ENCODE assay signal across 8 mouse cellular contexts in the genomic region with DNA sequence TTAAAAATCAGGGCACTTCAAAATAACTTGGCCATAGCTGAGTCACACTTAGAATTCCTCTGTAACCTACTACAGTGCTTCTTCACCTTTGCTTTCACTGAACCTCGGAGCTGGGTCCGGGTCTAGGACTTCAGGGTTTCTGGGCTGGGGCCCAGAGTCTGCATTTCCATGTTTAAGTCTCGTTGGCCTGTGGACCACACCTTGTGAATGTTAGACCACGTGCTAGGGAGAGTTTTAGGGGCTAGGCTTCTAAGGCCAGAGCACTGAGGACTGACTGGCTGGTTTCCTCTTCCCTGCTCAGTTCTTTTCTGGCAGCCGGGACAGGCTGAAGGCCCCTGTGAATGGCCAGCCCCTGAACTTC. TPM values are rescaled to one million over a fixed set of nuclear protein-coding genes. Genes with fewer than 3 reads are reported as not detected.
DNase-seq lines count a peak whose midpoint lies in the region; ATAC-seq and TF ChIP-seq lines count a peak whose summit lies in the region.

No protein-coding gene starts in this region.

- 19% methylated on average over 5 of the region's 5 CpGs for WGBS in kidney, embryonic 15.5 days
- 5% methylated on average over 5 of the region's 5 CpGs for WGBS in bone marrow, adult 2 months
- WGBS in hindbrain, embryonic 11.5 days = 20% methylated on average over 5 of the region's 5 CpGs
- 18% methylated on average over 5 of the region's 5 CpGs for WGBS in midbrain, embryonic 12.5 days

- peaks cover 22% of the 10 kb centered on the region for H3K36me3 ChIP-seq in kidney, embryonic 15.5 days
- H3K36me3 ChIP-seq in hindbrain, embryonic 11.5 days (ENCODE audit: control insufficient read depth, insufficient read depth, low read length) = 0 out of 2 replicates have a peak, but pooled peaks cover 6% of the 10 kb centered on the region
- H3K36me3 ChIP-seq in midbrain, embryonic 12.5 days = peaks cover 16% of the 10 kb centered on the region

- H3K27ac ChIP-seq in kidney, embryonic 15.5 days = peak overlapping the region; percentile 95
- peak overlapping the region; percentile 98 for H3K27ac ChIP-seq in bone marrow, adult 2 months (ENCODE audit: control insufficient read depth, insufficient read depth, low read depth, low read length, poor library complexity)
- 0 out of 2 replicates have a peak overlapping the region, but pooled peaks have one; percentile 0 for H3K27ac ChIP-seq in hindbrain, embryonic 11.5 days (ENCODE audit: low read depth, low read length)
- H3K27ac ChIP-seq in midbrain, embryonic 12.5 days (replicated peaks) = peak overlapping the region; percentile 78

- peak; percentile 73 for ATAC-seq in kidney, embryonic 15.5 days (replicated peaks; ENCODE audit: low FRiP score)
- peak; percentile 69; the same call in 1 of the 2 replicates for ATAC-seq in hindbrain, embryonic 11.5 days (ENCODE audit: low FRiP score)
- no peak for ATAC-seq in midbrain, embryonic 12.5 days (ENCODE audit: low FRiP score, low read depth)

- H3K4me1 ChIP-seq in kidney, embryonic 15.5 days = peaks cover 12% of the 10 kb centered on the region
- H3K4me1 ChIP-seq in bone marrow, adult 2 months (ENCODE audit: control insufficient read depth, insufficient read depth, low read length) = peaks cover 3% of the 10 kb centered on the region
- no peaks in the 10 kb centered on the region for H3K4me1 ChIP-seq in hindbrain, embryonic 11.5 days (replicated peaks; ENCODE audit: control insufficient read depth, insufficient read depth, low read length)
- H3K4me1 ChIP-seq in midbrain, embryonic 12.5 days = peaks cover 11% of the 10 kb centered on the region

- TF ChIP-seq POLR2A in bone marrow, adult 2 months (IDR thresholded peaks at IDR 0.05; ENCODE audit: borderline replicate concordance, control insufficient read depth, low read depth, low read length) = no peak

- H3K4me2 ChIP-seq in kidney, embryonic 15.5 days = peak overlapping the region; percentile 76
- peak overlapping the region; percentile 79 for H3K4me2 ChIP-seq in hindbrain, embryonic 11.5 days (replicated peaks; ENCODE audit: low read depth, low read length)
- H3K4me2 ChIP-seq in midbrain, embryonic 12.5 days (replicated peaks) = peak overlapping the region; percentile 80

- H3K27me3 ChIP-seq in kidney, embryonic 15.5 days = no peaks in the 10 kb centered on the region
- no peaks in the 10 kb centered on the region for H3K27me3 ChIP-seq in hindbrain, embryonic 11.5 days (ENCODE audit: control insufficient read depth, insufficient read depth, low read length)
- H3K27me3 ChIP-seq in midbrain, embryonic 12.5 days = no peaks in the 10 kb centered on the region

- peak overlapping the region; percentile 87 for H3K4me3 ChIP-seq in kidney, embryonic 15.5 days (replicated peaks)
- peak overlapping the region; percentile 96 for H3K4me3 ChIP-seq in bone marrow, adult 2 months (replicated peaks; ENCODE audit: control insufficient read depth, low read depth, low read length)
- H3K4me3 ChIP-seq in hindbrain, embryonic 11.5 days (ENCODE audit: low read depth, low read length) = peak overlapping the region; percentile 86
- H3K4me3 ChIP-seq in midbrain, embryonic 12.5 days = peak overlapping the region; percentile 81

- DNase-seq in kidney, postnatal 14 days = no peak
- DNase-seq in hindbrain, embryonic 11.5 days (ENCODE audit: low spot score) = no peak
- no peak for DNase-seq in left cerebral cortex, adult 18-20 months (ENCODE audit: low spot score in 2 of 2)
- DNase-seq in gastrocnemius, postnatal 4 days (ENCODE audit: low spot score in 2 of 2) = no peak
- no peak for DNase-seq in adrenal gland, adult 8-10 months

- H3K9me3 ChIP-seq in kidney, embryonic 15.5 days (replicated peaks) = peaks cover 5% of the 10 kb centered on the region; the same call in 1 of the 2 replicates
- H3K9me3 ChIP-seq in hindbrain, embryonic 11.5 days (ENCODE audit: control insufficient read depth, low read length) = no peaks in the 10 kb centered on the region
- 0 out of 2 replicates have a peak, but pooled peaks cover 6% of the 10 kb centered on the region for H3K9me3 ChIP-seq in midbrain, embryonic 12.5 days

- TF ChIP-seq CTCF in bone marrow, adult 2 months (IDR thresholded peaks at IDR 0.05; ENCODE audit: control insufficient read depth, insufficient read depth, low read length) = no peak

- H3K9ac ChIP-seq in kidney, embryonic 15.5 days = peak overlapping the region; percentile 89; the same call in 1 of the 2 replicates
- no peak overlapping the region for H3K9ac ChIP-seq in hindbrain, embryonic 11.5 days (ENCODE audit: low read depth, low read length)
- peak overlapping the region; percentile 80; the same call in 1 of the 2 replicates for H3K9ac ChIP-seq in midbrain, embryonic 12.5 days (replicated peaks)

RNA-seq across cellular contexts. Expression of a gene that starts 0.3 kb away (rescaled TPM):
- 54.0 and 58.4 TPM in 2 replicates for polyA plus RNA-seq in kidney, embryonic 15.5 days (2015; fragmentation: Nextera tagmentation; extraction: Ambion mirVana)
- polyA plus RNA-seq in bone marrow, adult 2 months (2011; ENCODE audit: insufficient read depth, insufficient read length, low replicate concordance, missing spikeins) = 4.7 and 11.0 TPM in 2 replicates
- polyA plus RNA-seq in hindbrain, embryonic 11.5 days (2014; fragmentation: Nextera tagmentation; extraction: Ambion mirVana) = 21.9 and 26.6 TPM in 2 replicates
- 23.0 and 24.6 TPM in 2 replicates for polyA plus RNA-seq in midbrain, embryonic 12.5 days (2016; fragmentation: Nextera tagmentation; extraction: Ambion mirVana)
- total RNA-seq in left cerebral cortex, adult 18-20 months (2021) = 10 to 100 TPM; 23.3 to 25.5 TPM
- 10 to 100 TPM; 16.3 to 20.1 TPM for total RNA-seq in gastrocnemius, postnatal 4 days (2021)
- total RNA-seq in adrenal gland, adult 8-10 months (2022) = 10 to 100 TPM; 37.0 to 40.6 (median 38.1) TPM

RNA-seq across cellular contexts. Expression of a gene that starts 0.3 kb away (rescaled TPM):
- polyA plus RNA-seq in kidney, embryonic 15.5 days (2015; fragmentation: Nextera tagmentation; extraction: Ambion mirVana) = 11.0 and 12.5 TPM in 2 replicates
- 0.81 and 3.5 TPM in 2 replicates for polyA plus RNA-seq in bone marrow, adult 2 months (2011; ENCODE audit: insufficient read depth, insufficient read length, low replicate concordance, missing spikeins)
- polyA plus RNA-seq in hindbrain, embryonic 11.5 days (2014; fragmentation: Nextera tagmentation; extraction: Ambion mirVana) = 2.4 and 3.1 TPM in 2 replicates
- 8.7 TPM in 2 replicates for polyA plus RNA-seq in midbrain, embryonic 12.5 days (2016; fragmentation: Nextera tagmentation; extraction: Ambion mirVana)
- 10 to 100 TPM; 12.9 to 13.4 TPM for total RNA-seq in left cerebral cortex, adult 18-20 months (2021)
- total RNA-seq in gastrocnemius, postnatal 4 days (2021) = 1 to 10 TPM; 3.9 to 4.4 TPM
- total RNA-seq in adrenal gland, adult 8-10 months (2022) = 10 to 100 TPM in 3 of 4 experiments, 1 to 10 TPM in 1; 9.2 to 11.6 (median 10.4) TPM

RNA-seq across cellular contexts. Expression of a gene that starts 10.1 kb away (rescaled TPM):
- 128 and 138 TPM in 2 replicates for polyA plus RNA-seq in kidney, embryonic 15.5 days (2015; fragmentation: Nextera tagmentation; extraction: Ambion mirVana)
- 9.0 and 11.5 TPM in 2 replicates for polyA plus RNA-seq in bone marrow, adult 2 months (2011; ENCODE audit: insufficient read depth, insufficient read length, low replicate concordance, missing spikeins)
- polyA plus RNA-seq in hindbrain, embryonic 11.5 days (2014; fragmentation: Nextera tagmentation; extraction: Ambion mirVana) = 56.5 and 57.8 TPM in 2 replicates
- 40.0 and 48.3 TPM in 2 replicates for polyA plus RNA-seq in midbrain, embryonic 12.5 days (2016; fragmentation: Nextera tagmentation; extraction: Ambion mirVana)
- total RNA-seq in left cerebral cortex, adult 18-20 months (2021) = 1 to 10 TPM; 5.7 to 6.6 TPM
- 100 to 1,000 TPM; 111 to 118 TPM for total RNA-seq in gastrocnemius, postnatal 4 days (2021)
- 100 to 1,000 TPM; 103 to 145 (median 123) TPM for total RNA-seq in adrenal gland, adult 8-10 months (2022)

Comparison
In these comparisons a context has a peak if more than half of its experiments do, and no peak if none do; other contexts are left out.
1. H3K27ac ChIP-seq: peak in every context shown above with its lines; median percentile 98 in bone marrow, adult 2 months; 95 in kidney, embryonic 15.5 days; 78 in midbrain, embryonic 12.5 days; 0 in hindbrain, embryonic 11.5 days.